Mouse (Mus musculus) liver, embryonic 14.5 days (tissue): Measurements from ENCODE around the gene AI467606.
A peak's percentile ranks its signal among the peaks of the same experiment; 100 is the strongest.

Experiments used
- CTCF ChIP-seq: IDR thresholded peaks from 2 replicates; pipeline ENCODE4 v1.5.1; 2016; ENCODE audit warnings: antibody characterized with exemption, low read depth, control low read depth
- EP300 ChIP-seq: IDR thresholded peaks from 2 replicates; pipeline ENCODE4 v1.6.1; 2016; ENCODE audit warnings: antibody characterized with exemption, low read depth

GRCm38 (mm10) chr7:127101451-127102016, 10.4 kb downstream of the AI467606 start:
- 0 out of 2 replicates have a peak, but pooled peaks have one; percentile 24 for TF ChIP-seq CTCF
- TF ChIP-seq EP300: no peak
